Mouse (Mus musculus): ENCODE results near the gene Glis2.

DNA sequence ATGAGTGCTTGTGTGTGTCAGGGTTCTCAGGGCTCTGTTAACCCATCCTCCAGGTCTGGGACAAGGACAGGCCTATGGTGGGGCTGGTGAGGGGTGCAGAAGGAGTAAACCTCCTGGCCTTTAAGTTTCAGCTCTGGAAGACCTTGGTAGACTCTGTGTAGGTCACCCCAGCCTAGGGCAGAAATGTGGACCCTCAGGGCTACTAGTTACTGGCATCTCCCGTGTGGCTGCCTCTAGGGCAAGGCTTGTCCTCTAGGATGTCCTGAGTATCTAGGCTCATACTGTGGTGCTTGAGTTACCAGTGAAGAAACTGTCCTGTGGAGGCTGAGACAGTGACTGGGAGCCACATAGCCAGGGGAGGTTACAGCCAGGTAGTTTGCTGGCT lies 8.9 kb downstream of the Glis2 start:
- TF ChIP-seq POLR2A (IDR thresholded peaks at IDR 0.05; ENCODE audit: low read depth, low read length) (no peak), CTCF (conservative IDR thresholded peaks at IDR 0.05 in 1 of 2, IDR thresholded peaks at IDR 0.05 in 1 of 2; ENCODE audit: low read depth in 2 of 2, low read length in 2 of 2) (no peak), EP300 (IDR thresholded peaks at IDR 0.05; ENCODE audit: low read length) (no peak), CHD2 (IDR thresholded peaks at IDR 0.05; ENCODE audit: low read length) (no peak), KAT2A (IDR thresholded peaks at IDR 0.05; ENCODE audit: insufficient replicate concordance, low read length) (no peak), HCFC1 (IDR thresholded peaks at IDR 0.05; ENCODE audit: low read depth, low read length) (no peak), MAFK (IDR thresholded peaks at IDR 0.05; ENCODE audit: insufficient replicate concordance, low read length) (no peak)

Measured in CH12.LX (cell line).